Mouse (Mus musculus): ENCODE data around the gene Sfrp4. TPM values are rescaled to one million over a fixed set of nuclear protein-coding genes. Genes with fewer than 3 reads are reported as not detected.
"Not testable (repeated sequence)": the region's sequence is repeated elsewhere in the genome, so short reads cannot be mapped to it uniquely, and the experiment has no call there.

Sfrp4 gene
- polyA plus RNA-seq (2015; fragmentation: Nextera tagmentation; extraction: Ambion mirVana): 0.59 and 0.81 TPM in 2 replicates

GRCm38 (mm10) chr13:19622573-19623227 lies at the start of gene Sfrp4:
Sfrp4 (plus strand) TSS chr13:19623104.
- peak within 1 kb of the TSS; percentile 67 for H3K9ac ChIP-seq
- 4% methylated on average over 25 of the region's 25 CpGs for WGBS (ENCODE audit: insufficient replicate concordance)

GRCm38 (mm10) chr13:19574723-19575122 lies 48.2 kb upstream of the Sfrp4 start:
- WGBS (ENCODE audit: insufficient replicate concordance): 31% methylated on average over 2 of the region's 2 CpGs
- not testable (repeated sequence) for H3K9me3 ChIP-seq (replicated peaks); H3K27me3 ChIP-seq; H3K4me2 ChIP-seq; DNase-seq; H3K9ac ChIP-seq; H3K4me3 ChIP-seq (replicated peaks); H3K36me3 ChIP-seq
- Histone ChIP-seq H3K27ac (0 out of 2 replicates have a peak overlapping the region, but pooled peaks have one; percentile 2), H3K4me1 (replicated peaks) (peaks cover 18% of the 10 kb centered on the region)
- peak; percentile 36; the same call in 1 of the 2 replicates for ATAC-seq (ENCODE audit: low read depth)

More at GRCm38 (mm10) chr13:19622573-19623227, at the start of gene Sfrp4:
- peak within 1 kb of the TSS; percentile 85 for H3K4me2 ChIP-seq
- no peaks in the 10 kb centered on the region for H3K9me3 ChIP-seq (replicated peaks)
- no peak for DNase-seq
- H3K36me3 ChIP-seq: no peaks in the 10 kb centered on the region
- no peak within 1 kb of the TSS for H3K27ac ChIP-seq
- H3K27me3 ChIP-seq: peaks cover 17% of the 10 kb centered on the region
- H3K4me1 ChIP-seq (replicated peaks): peaks cover 42% of the 10 kb centered on the region
- H3K4me3 ChIP-seq (replicated peaks): peak within 1 kb of the TSS; percentile 62
- peak; percentile 59 for ATAC-seq (ENCODE audit: low read depth)

- H3K27me3 ChIP-seq: no peaks in the 10 kb centered on the region
- H3K9ac ChIP-seq: no peak overlapping the region
- no peaks in the 10 kb centered on the region for H3K9me3 ChIP-seq (replicated peaks)
- H3K4me2 ChIP-seq: peak overlapping the region; percentile 21
- no peaks in the 10 kb centered on the region for H3K36me3 ChIP-seq
- ATAC-seq (ENCODE audit: low read depth) (peak; percentile 97), DNase-seq (peak; percentile 6)
- peaks cover 18% of the 10 kb centered on the region for H3K4me1 ChIP-seq (replicated peaks)
- H3K27ac ChIP-seq: no peak overlapping the region
- no peak overlapping the region for H3K4me3 ChIP-seq (replicated peaks)
- 23% methylated on average over 3 of the region's 3 CpGs for WGBS (ENCODE audit: insufficient replicate concordance)
These were observed 47.0 kb upstream of the Sfrp4 start for GRCm38 (mm10) chr13:19575947-19576346.

- WGBS (ENCODE audit: insufficient replicate concordance): 67% methylated on average over 3 of the region's 3 CpGs
These were observed 31.7 kb upstream of the Sfrp4 start for GRCm38 (mm10) chr13:19590996-19591759.

GRCm38 (mm10) chr13:19595141-19595540 lies 27.8 kb upstream of the Sfrp4 start:
- no peaks in the 10 kb centered on the region for H3K4me1 ChIP-seq (replicated peaks)
- WGBS (ENCODE audit: insufficient replicate concordance): 64% methylated on average over 1 of the region's 1 CpGs
- no peak overlapping the region for H3K4me2 ChIP-seq

More at GRCm38 (mm10) chr13:19590996-19591759, 31.7 kb upstream of the Sfrp4 start:
- no peaks in the 10 kb centered on the region for H3K27me3 ChIP-seq
- no peak overlapping the region for H3K4me2 ChIP-seq
- no peaks in the 10 kb centered on the region for H3K36me3 ChIP-seq
- H3K9me3 ChIP-seq (replicated peaks): no peaks in the 10 kb centered on the region
- no peak overlapping the region for H3K9ac ChIP-seq
- no peak for ATAC-seq (ENCODE audit: low read depth)
- no peak overlapping the region for H3K4me3 ChIP-seq (replicated peaks)
- no peaks in the 10 kb centered on the region for H3K4me1 ChIP-seq (replicated peaks)
- H3K27ac ChIP-seq: no peak overlapping the region
- DNase-seq: no peak

GRCm38 (mm10) chr13:19599242-19599641 lies 23.7 kb upstream of the Sfrp4 start:
- Histone ChIP-seq H3K4me3 (replicated peaks) (no peak overlapping the region), H3K9ac (no peak overlapping the region), H3K27ac (no peak overlapping the region), H3K4me1 (replicated peaks) (no peaks in the 10 kb centered on the region), H3K27me3 (no peaks in the 10 kb centered on the region), H3K4me2 (no peak overlapping the region), H3K9me3 (replicated peaks) (no peaks in the 10 kb centered on the region), H3K36me3 (no peaks in the 10 kb centered on the region)
- no peak for DNase-seq
- ATAC-seq (ENCODE audit: low read depth): no peak
- WGBS (ENCODE audit: insufficient replicate concordance): 80% methylated on average over 6 of the region's 6 CpGs

More at GRCm38 (mm10) chr13:19595141-19595540, 27.8 kb upstream of the Sfrp4 start:
- Histone ChIP-seq H3K27me3 (no peaks in the 10 kb centered on the region), H3K27ac (no peak overlapping the region), H3K9ac (no peak overlapping the region), H3K4me3 (replicated peaks) (no peak overlapping the region), H3K9me3 (replicated peaks) (no peaks in the 10 kb centered on the region), H3K36me3 (no peaks in the 10 kb centered on the region)
- ATAC-seq (ENCODE audit: low read depth) (no peak), DNase-seq (no peak)

- Histone ChIP-seq H3K9ac (no peak overlapping the region), H3K27me3 (no peaks in the 10 kb centered on the region), H3K4me2 (no peak overlapping the region), H3K4me3 (replicated peaks) (no peak overlapping the region), H3K9me3 (replicated peaks) (no peaks in the 10 kb centered on the region), H3K4me1 (replicated peaks) (peaks cover 2% of the 10 kb centered on the region; the same call in 1 of the 2 replicates), H3K36me3 (no peaks in the 10 kb centered on the region), H3K27ac (no peak overlapping the region)
- ATAC-seq (ENCODE audit: low read depth) (no peak), DNase-seq (no peak)
- WGBS (ENCODE audit: insufficient replicate concordance): 67% methylated on average over 1 of the region's 1 CpGs
These were observed 20.4 kb upstream of the Sfrp4 start for GRCm38 (mm10) chr13:19602531-19602930.

GRCm38 (mm10) chr13:19603719-19604118 lies 19.2 kb upstream of the Sfrp4 start:
- WGBS (ENCODE audit: insufficient replicate concordance): 61% methylated on average over 1 of the region's 1 CpGs
- Histone ChIP-seq H3K4me2 (no peak overlapping the region), H3K4me3 (replicated peaks) (no peak overlapping the region), H3K36me3 (no peaks in the 10 kb centered on the region), H3K27me3 (no peaks in the 10 kb centered on the region), H3K9ac (no peak overlapping the region), H3K27ac (no peak overlapping the region), H3K9me3 (replicated peaks) (no peaks in the 10 kb centered on the region), H3K4me1 (replicated peaks) (peaks cover 14% of the 10 kb centered on the region)
- ATAC-seq (ENCODE audit: low read depth) (no peak), DNase-seq (no peak)

GRCm38 (mm10) chr13:19604916-19605315 lies 18.0 kb upstream of the Sfrp4 start:
- no peaks in the 10 kb centered on the region for H3K27me3 ChIP-seq
- DNase-seq (no peak), ATAC-seq (ENCODE audit: low read depth) (0 out of 2 replicates have a peak, but pooled peaks have one; percentile 64)
- no peak overlapping the region for H3K4me2 ChIP-seq
- H3K4me1 ChIP-seq (replicated peaks): peaks cover 17% of the 10 kb centered on the region
- H3K9me3 ChIP-seq (replicated peaks): no peaks in the 10 kb centered on the region
- H3K36me3 ChIP-seq: no peaks in the 10 kb centered on the region
- no peak overlapping the region for H3K27ac ChIP-seq
- no peak overlapping the region for H3K4me3 ChIP-seq (replicated peaks)
- H3K9ac ChIP-seq: no peak overlapping the region

GRCm38 (mm10) chr13:19608120-19608519 lies 14.8 kb upstream of the Sfrp4 start:
- DNase-seq (no peak), ATAC-seq (ENCODE audit: low read depth) (peak; percentile 65)
- no peak overlapping the region for H3K4me2 ChIP-seq
- no peaks in the 10 kb centered on the region for H3K36me3 ChIP-seq
- H3K4me1 ChIP-seq (replicated peaks): peaks cover 17% of the 10 kb centered on the region
- no peaks in the 10 kb centered on the region for H3K9me3 ChIP-seq (replicated peaks)
- H3K9ac ChIP-seq: no peak overlapping the region
- no peak overlapping the region for H3K27ac ChIP-seq
- H3K27me3 ChIP-seq: no peaks in the 10 kb centered on the region
- no peak overlapping the region for H3K4me3 ChIP-seq (replicated peaks)

- WGBS (ENCODE audit: insufficient replicate concordance): 83% methylated on average over 1 of the region's 1 CpGs
These were observed 10.6 kb upstream of the Sfrp4 start for GRCm38 (mm10) chr13:19612348-19612747.

More at GRCm38 (mm10) chr13:19612348-19612747, 10.6 kb upstream of the Sfrp4 start:
- Histone ChIP-seq H3K27me3 (no peaks in the 10 kb centered on the region), H3K4me1 (replicated peaks) (peaks cover 21% of the 10 kb centered on the region), H3K27ac (no peak overlapping the region), H3K36me3 (no peaks in the 10 kb centered on the region), H3K9me3 (replicated peaks) (no peaks in the 10 kb centered on the region), H3K9ac (no peak overlapping the region), H3K4me2 (no peak overlapping the region), H3K4me3 (replicated peaks) (no peak overlapping the region)
- ATAC-seq (ENCODE audit: low read depth): no peak
- DNase-seq: no peak
